Mouse (Mus musculus) gastrocnemius, postnatal 36 days (tissue): ENCODE measurements around the gene Olfr1033. TPM values are rescaled to one million over a fixed set of nuclear protein-coding genes. Genes with fewer than 3 reads are reported as not detected.
"Not testable (repeated sequence)": the region's sequence is repeated elsewhere in the genome, so short reads cannot be mapped to it uniquely, and the experiment has no call there.

ENCODE experiments used
- DNase-seq, 2 experiments: peaks; one replicate each; pipeline ENCODE4 v3.0.0; 2022
- intact Hi-C: fragments of 180-260 bp; cut with DNase I; formaldehyde crosslinking; loops from one replicate; pipeline ENCODE4 v1.15.1; 2025
- long read RNA-seq, 2 experiments: library from polyadenylated mRNA; stranded (forward); transcript quantifications; one replicate each; pipeline ENCODE4 v2.0.0; 2021
- total RNA-seq, 2 experiments: library from RNA; stranded (reverse); gene quantifications; 2 replicates each; pipeline ENCODE4 v1.2.3; 2021

Olfr1033 gene
- under 1 TPM in 1 of 2 experiments, not detected in 1; 0.08 TPM for total RNA-seq
- long read RNA-seq, experiment 1 = 0 reads
- long read RNA-seq, experiment 2 = 0 reads

DNA sequence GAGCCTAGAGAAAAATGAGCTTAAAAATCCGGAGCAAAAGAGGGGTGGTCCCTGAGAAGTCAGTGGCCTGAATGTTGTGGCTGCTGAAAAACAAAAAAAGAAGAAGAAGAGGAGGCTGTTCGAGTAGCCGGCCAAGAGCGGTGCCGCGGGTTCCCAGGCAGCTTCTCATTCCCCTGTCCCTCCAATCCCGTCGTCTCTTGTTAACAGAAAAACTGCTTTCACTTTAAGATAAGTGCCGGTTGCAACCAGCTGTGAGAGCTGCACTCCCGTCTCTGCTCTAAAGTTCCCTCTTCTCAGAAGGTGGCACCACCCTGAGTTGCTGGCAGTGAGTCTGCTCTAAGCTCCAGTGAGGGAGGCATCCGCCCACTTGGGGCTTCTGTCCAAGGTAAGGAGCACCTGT, at the start of gene Olfr1033:
Gene Olfr1033 (plus strand): TSS at position 228 of the 400 bp plus-strand sequence.
- DNase-seq, intact Hi-C loops: not testable (repeated sequence)

DNA sequence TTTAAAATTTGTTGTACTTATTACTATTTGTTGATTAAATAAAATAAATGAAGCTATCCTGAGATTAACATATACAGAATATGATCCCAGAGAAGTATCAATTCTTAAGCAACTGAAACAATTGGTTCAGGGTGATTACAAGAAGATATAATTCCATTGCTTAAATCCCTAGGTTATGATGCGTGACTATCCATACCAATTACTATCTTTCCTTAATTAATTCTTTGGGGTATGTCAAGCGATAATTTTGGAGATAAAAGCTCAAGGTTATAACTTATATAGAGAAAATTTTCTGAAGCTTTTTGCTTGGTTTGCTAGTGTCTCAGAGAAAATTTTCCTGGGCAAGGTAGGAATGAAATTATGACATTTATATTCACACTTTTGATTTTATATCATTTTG, 46.8 kb upstream of the Olfr1033 start, which contains the start of gene Olfr1029:
Gene Olfr1029 (plus strand): TSS at position 301 of the 400 bp plus-strand sequence.
- intact Hi-C loops = no loop called here
- no peak for DNase-seq

DNA sequence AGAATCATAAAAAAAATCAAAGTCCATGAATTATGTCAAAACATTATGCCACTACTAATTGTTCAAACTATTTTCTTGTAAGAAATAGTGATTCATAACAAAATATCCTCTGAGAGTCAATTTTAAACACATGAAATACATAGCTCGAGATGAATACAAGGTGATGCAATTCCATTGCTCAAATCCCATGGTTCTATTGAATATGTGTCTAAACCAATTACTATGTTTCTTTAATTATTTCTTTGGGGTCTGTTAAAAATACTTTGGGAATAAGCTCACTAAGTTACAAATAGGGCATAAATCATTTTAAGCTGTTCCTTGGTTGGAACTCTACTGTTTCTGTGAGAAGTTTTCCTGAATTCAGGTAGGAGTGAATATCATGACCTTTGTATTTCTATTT, 41.5 kb upstream of the Olfr1033 start, which contains the start of gene Olfr1030:
Gene Olfr1030 (plus strand): TSS at position 301 of the 400 bp plus-strand sequence.
- DNase-seq = no peak
- intact Hi-C loops = no loop called here

GRCm38 (mm10) chr2:85990004-85990403, 30.4 kb upstream of the Olfr1033 start, which contains the start of gene Olfr1031:
Gene Olfr1031 (plus strand): TSS chr2:85990304.
- no peak for DNase-seq
- intact Hi-C loops = no loop called here

DNA sequence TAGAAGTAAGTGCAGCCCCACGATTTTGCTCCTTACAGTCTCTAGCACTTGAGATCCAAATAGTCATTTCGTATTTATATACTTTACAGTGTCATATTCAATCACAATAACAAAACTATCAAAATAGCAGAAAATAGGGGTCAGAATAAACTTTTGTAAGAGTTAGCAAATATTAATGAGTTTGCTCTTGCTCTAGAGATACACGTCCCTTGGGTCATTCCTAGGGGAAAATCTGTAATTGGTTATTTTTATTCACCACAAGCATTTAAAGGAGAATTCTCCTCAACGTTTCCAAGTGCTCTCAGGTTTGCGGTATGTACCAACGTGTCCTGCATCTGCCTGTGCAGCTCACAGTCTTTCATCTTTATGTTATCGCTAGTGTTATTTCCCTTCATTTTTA, 15.2 kb upstream of the Olfr1033 start, which contains the start of gene Olfr1032:
Gene Olfr1032 (plus strand): TSS at position 301 of the 400 bp plus-strand sequence.
- intact Hi-C loops = no loop called here
- no peak for DNase-seq

GRCm38 (mm10) chr2:86021518-86021917, 1.1 kb downstream of the Olfr1033 start:
- DNase-seq, intact Hi-C loops: not testable (repeated sequence)

DNA sequence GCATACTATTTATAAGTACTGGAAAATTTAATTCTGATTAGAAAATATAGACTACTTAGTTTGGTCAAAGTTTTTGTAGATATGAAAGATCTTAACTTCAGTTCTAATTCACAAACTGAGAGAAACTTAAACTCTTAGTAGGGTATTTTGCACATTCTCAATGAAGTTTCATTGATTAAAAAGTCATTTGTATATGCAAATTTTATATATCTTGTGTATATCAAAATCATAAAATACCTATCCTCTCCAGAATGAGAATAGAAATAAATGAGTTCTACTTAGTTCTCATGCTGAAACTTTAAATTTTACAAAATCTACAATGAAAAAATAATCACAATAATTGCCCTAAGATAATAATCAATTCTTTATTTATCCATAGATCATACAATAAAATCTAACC, 25.1 kb downstream of the Olfr1033 start, which contains the start of gene Olfr1034:
Gene Olfr1034 (plus strand): TSS at position 301 of the 400 bp plus-strand sequence.
- DNase-seq = no peak
- intact Hi-C loops = no loop called here

GRCm38 (mm10) chr2:86050777-86051176, 30.3 kb downstream of the Olfr1033 start:
- DNase-seq, intact Hi-C loops: not testable (repeated sequence)

DNA sequence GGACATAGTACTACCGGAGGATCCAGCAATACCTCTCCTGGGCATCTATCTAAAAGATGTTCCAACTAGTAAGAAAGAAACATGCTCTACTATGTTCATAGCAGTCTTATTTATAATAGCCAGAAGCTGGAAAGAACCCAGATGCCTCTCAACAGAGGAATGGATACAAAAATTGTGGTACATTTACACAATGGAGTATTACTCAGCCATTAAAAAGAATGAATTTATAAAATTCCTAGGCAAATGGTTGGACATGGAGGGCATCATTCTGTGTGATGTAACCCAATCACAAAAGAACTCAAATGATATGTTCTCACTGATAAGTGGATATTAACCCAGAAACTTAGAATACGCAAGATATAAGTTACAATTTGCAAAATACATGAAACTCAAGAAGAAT, 43.3 kb downstream of the Olfr1033 start:
- DNase-seq, intact Hi-C loops: not testable (repeated sequence)

DNA sequence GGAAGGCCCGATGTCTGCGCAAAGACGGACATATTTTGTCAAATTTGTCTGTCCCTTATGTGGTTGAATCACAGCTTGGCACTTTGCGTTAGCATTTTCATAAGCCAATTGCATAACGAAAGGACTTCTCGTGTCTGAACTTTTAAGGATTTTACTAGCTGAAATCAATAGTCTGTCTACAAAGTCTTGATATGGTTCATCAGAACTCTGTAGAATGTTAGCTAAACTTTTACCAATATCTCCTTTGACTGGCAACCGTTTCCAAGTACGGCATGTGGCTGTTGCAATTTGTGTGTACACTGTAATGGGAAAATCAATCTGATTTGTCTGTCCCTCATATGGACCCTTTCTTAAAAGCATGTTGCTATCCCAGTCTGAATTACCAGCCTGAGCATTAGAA, 49.8 kb downstream of the Olfr1033 start:
- intact Hi-C loops = no loop called here
- DNase-seq = no peak

- intact Hi-C loops, DNase-seq: not testable (repeated sequence)
Measured at GRCm38 (mm10) chr2:86073692-86074091, 53.3 kb downstream of the Olfr1033 start, which contains the start of gene Olfr1036. Gene Olfr1036 (plus strand): TSS chr2:86073992.

DNA sequence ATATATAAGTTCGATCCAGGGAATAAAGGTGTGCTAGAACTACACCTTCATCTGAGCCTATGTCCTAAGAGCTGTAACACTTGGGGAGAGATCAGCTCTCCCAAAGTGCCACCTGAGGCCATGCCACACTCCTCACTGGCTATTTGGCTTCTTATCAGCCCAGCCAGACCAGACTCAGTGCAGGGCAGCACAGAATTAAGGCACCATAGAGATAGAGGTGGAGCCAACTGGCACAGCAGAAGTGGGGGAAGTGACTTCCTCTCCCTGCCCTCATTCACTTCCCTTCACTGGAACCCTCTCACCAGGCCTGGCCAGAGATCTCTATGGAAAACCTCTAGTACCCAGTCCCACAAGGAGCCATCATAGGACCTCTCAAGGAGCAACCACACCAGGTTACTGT, 60.0 kb downstream of the Olfr1033 start:
- DNase-seq, intact Hi-C loops: not testable (repeated sequence)

DNA sequence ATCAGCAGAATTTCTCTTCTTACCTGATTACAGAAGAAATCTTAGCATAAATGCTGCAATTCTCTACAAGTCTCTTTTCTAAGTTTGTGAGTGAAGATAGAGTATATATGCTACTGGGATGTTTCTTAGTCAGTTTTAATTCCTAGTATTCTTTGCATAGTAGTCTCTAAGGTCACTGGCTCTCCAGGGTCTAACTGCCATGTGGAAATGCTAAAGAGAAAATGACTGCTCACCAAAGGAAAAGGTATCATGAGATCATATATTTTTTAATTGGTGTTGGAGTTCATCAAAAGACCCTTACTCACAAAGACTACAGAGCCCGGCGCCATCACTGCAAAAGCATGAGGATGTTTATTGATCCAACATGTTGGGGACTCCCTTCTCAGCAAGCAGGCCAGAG, 66.9 kb downstream of the Olfr1033 start, which contains the start of gene Olfr1037:
Gene Olfr1037 (minus strand): TSS at position 101 of the 400 bp plus-strand sequence.
- intact Hi-C loops = no loop called here
- DNase-seq = no peak

Other genes with a start within 250 kb of the Olfr1033 start
- not detected for gene Olfr1014, start 247.9 kb upstream of the Olfr1033 start, total RNA-seq
- not detected for gene Olfr1015, start 238.6 kb upstream of the Olfr1033 start, total RNA-seq
- gene Olfr1016, start 218.1 kb upstream of the Olfr1033 start, total RNA-seq = not detected
- not detected for gene Olfr1018, start 202.2 kb upstream of the Olfr1033 start, total RNA-seq
- gene Olfr1019, start 175.2 kb upstream of the Olfr1033 start, total RNA-seq = not detected
- gene Olfr1020, start 173.6 kb upstream of the Olfr1033 start, total RNA-seq = not detected
- not detected for gene Olfr1022, start 152.0 kb upstream of the Olfr1033 start, total RNA-seq
- gene Olfr1023, start 135.0 kb upstream of the Olfr1033 start, total RNA-seq = not detected
- not detected for gene Olfr1024, start 115.6 kb upstream of the Olfr1033 start, total RNA-seq
- not detected for gene Olfr1025-ps1, start 105.4 kb upstream of the Olfr1033 start, total RNA-seq
- gene Olfr1026, start 99.1 kb upstream of the Olfr1033 start, total RNA-seq = not detected
- not detected for gene Olfr1028, start 70.2 kb upstream of the Olfr1033 start, total RNA-seq
- gene Olfr1029, start 46.7 kb upstream of the Olfr1033 start, total RNA-seq = not detected
- gene Olfr1030, start 41.4 kb upstream of the Olfr1033 start, total RNA-seq = not detected
- not detected for gene Olfr1031, start 30.3 kb upstream of the Olfr1033 start, total RNA-seq
- gene Olfr1032, start 15.1 kb upstream of the Olfr1033 start, total RNA-seq = not detected
- not detected for gene Olfr1034, start 25.2 kb downstream of the Olfr1033 start, total RNA-seq
- not detected for gene Olfr1036, start 53.4 kb downstream of the Olfr1033 start, total RNA-seq
- gene Olfr1037, start 66.8 kb downstream of the Olfr1033 start, total RNA-seq = not detected
- not detected for gene Olfr1039, start 115.3 kb downstream of the Olfr1033 start, total RNA-seq
- gene Olfr1040, start 126.1 kb downstream of the Olfr1033 start, total RNA-seq = not detected
- gene Olfr1042, start 141.2 kb downstream of the Olfr1033 start, total RNA-seq = not detected
- not detected for gene Olfr1043, start 146.9 kb downstream of the Olfr1033 start, total RNA-seq
- gene Olfr1044, start 157.2 kb downstream of the Olfr1033 start, total RNA-seq = not detected
- not detected for gene Olfr52, start 165.1 kb downstream of the Olfr1033 start, total RNA-seq
- gene Olfr1045, start 182.4 kb downstream of the Olfr1033 start, total RNA-seq = not detected
- not detected for gene Olfr1046, start 198.7 kb downstream of the Olfr1033 start, total RNA-seq
- gene Olfr1047, start 210.8 kb downstream of the Olfr1033 start, total RNA-seq = not detected
- gene Olfr1048, start 219.7 kb downstream of the Olfr1033 start, total RNA-seq = not detected
- not detected for gene Olfr1049, start 237.7 kb downstream of the Olfr1033 start, total RNA-seq